Mouse (Mus musculus): Measurements from ENCODE around the gene Gm15130. TPM values are rescaled to one million over a fixed set of nuclear protein-coding genes. Genes with fewer than 3 reads are reported as not detected.

Gene Gm15130
- not detected for total RNA-seq (2021)
- long read RNA-seq, experiment 1, result 0 reads
- long read RNA-seq, experiment 2, result 0 reads

DNA sequence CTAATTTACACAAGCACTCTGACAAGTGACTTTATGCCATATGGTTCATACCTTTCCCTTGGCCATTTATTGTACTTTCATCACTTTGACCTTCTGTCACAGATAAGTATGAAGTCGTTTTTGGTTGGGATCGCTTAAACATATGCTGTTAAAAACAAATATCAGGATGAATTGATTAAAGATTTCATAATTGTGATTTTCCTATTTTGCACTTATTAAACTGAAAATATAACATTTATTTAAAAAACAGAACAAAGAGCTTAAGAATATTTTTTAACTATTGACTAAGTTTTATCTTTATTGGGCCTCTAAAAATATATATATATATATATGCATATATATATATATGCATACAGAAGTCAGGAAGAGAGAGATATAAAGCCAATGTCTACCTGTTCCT, at the start of gene Gm15130:
Gm15130 (minus strand) TSS at position 101 of the 400 bp plus-strand sequence.
- DNase-seq (ENCODE audit: low spot score in 2 of 2), result no peak

DNA sequence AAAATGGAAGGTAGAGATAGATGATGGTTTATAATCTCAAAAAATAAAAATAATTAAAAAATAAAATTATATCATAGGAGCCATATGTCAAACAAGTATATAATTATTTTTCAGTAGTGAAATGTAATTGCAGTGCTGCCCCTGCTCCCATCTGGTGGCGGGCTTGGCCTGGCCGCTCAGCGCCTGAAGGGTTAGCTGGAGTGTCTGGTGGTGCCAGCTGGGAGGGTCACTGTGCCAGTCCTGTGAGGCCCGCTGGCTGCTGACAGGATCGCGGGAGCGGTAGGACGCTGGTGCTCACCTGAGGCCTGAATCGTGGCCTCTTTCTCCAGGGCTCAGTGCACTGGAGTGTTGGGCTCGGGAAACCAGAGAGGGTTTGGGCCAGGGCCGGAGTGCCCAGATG, 29.3 kb upstream of the Gm15130 start:
- no peak for DNase-seq (ENCODE audit: low spot score in 2 of 2)

DNA sequence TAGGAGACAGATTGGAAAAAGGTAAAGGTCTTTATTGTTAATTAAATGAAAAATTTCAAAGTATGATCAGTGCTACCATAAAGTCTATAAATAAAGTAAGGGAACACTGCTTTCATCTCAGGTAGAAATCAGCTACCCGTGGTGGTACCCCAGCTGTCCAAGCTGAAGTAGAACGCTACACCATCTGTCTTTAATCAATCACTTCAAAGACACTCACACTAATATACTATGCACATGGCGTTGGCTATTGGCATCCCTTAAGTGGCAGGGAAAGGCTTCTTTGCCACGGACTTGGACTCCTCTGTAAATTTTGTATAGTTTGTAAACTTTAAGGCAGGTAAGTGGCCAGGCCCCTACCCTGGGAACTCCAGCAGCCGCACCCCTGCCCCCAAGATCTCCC, 17.0 kb downstream of the Gm15130 start:
- DNase-seq (ENCODE audit: low spot score in 2 of 2), result no peak

DNA sequence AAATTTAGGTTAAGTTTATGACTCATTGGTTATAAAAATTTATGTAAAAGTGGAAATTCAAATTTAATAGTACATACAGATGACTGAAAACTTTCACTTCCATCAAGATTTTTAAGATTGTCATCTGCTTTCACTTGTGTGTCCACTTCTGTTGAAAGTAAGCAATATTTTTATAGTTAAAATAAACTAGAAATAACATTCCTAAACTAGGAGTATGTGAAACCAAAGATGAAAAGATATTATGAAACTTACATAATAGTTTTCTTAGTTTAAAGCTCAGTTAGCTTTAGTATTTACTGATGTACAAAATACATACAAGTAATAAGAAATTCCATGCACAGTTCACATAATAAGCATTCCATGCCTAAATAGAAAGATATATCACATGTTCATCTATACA, 46.9 kb downstream of the Gm15130 start, which contains the start of gene Gm13941:
Gm13941 (minus strand) TSS at position 101 of the 400 bp plus-strand sequence.
- DNase-seq (ENCODE audit: low spot score in 2 of 2), result no peak

Other genes with a start within 250 kb of the Gm15130 start
- under 1 TPM; 0.10 to 0.34 TPM for gene Ano3, start 202.0 kb downstream of the Gm15130 start, total RNA-seq (2021)
- not detected for gene Gm13941, start 47.0 kb downstream of the Gm15130 start, total RNA-seq (2021)
- gene 4930430A15Rik, start 76.7 kb upstream of the Gm15130 start, total RNA-seq (2021), result not detected
- not detected for gene Olfr1275, start 82.3 kb upstream of the Gm15130 start, total RNA-seq (2021)
- not detected for gene Olfr1276, start 101.6 kb upstream of the Gm15130 start, total RNA-seq (2021)
- not detected for gene Olfr1277, start 121.2 kb upstream of the Gm15130 start, total RNA-seq (2021)
- gene Olfr1278, start 137.2 kb upstream of the Gm15130 start, total RNA-seq (2021), result not detected
- gene Olfr1279, start 147.7 kb upstream of the Gm15130 start, total RNA-seq (2021), result not detected
- gene Olfr1280, start 161.1 kb upstream of the Gm15130 start, total RNA-seq (2021), result not detected
- gene Olfr1281, start 173.6 kb upstream of the Gm15130 start, total RNA-seq (2021), result not detected
- gene Olfr1282, start 183.1 kb upstream of the Gm15130 start, total RNA-seq (2021), result not detected
- not detected for gene Olfr1283, start 213.9 kb upstream of the Gm15130 start, total RNA-seq (2021)
- gene Olfr1284, start 222.6 kb upstream of the Gm15130 start, total RNA-seq (2021), result not detected